Mouse (Mus musculus): ENCODE results near the gene B3gnt2. TPM values are rescaled to one million over a fixed set of nuclear protein-coding genes. Genes with fewer than 3 reads are reported as not detected.

B3gnt2 gene
- polyA plus RNA-seq, 1 experiment = 20.5 TPM

GRCm38 (mm10) chr11:22889224-22889623 is 28.5 kb upstream of the B3gnt2 start:
- Histone ChIP-seq H3K4me1 (ENCODE audit: control insufficient read depth, insufficient read depth, low read length) (peaks cover 21% of the 10 kb centered on the region), H3K4me3 (ENCODE audit: insufficient read depth, low read length) (no peak overlapping the region)
- no peak for TF ChIP-seq POLR2A (IDR thresholded peaks at IDR 0.05; ENCODE audit: borderline replicate concordance, low read depth, low read length)
- no peak for TF ChIP-seq CTCF (IDR thresholded peaks at IDR 0.05; ENCODE audit: low read depth, low read length)

GRCm38 (mm10) chr11:22886991-22887390 is 26.2 kb upstream of the B3gnt2 start:
- Histone ChIP-seq H3K4me3 (ENCODE audit: insufficient read depth, low read length) (no peak overlapping the region), H3K4me1 (ENCODE audit: control insufficient read depth, insufficient read depth, low read length) (peaks cover 14% of the 10 kb centered on the region), H3K27ac (ENCODE audit: insufficient read depth, low read depth, low read length) (no peak overlapping the region)
- no peak for TF ChIP-seq CTCF (IDR thresholded peaks at IDR 0.05; ENCODE audit: low read depth, low read length)
- TF ChIP-seq POLR2A (IDR thresholded peaks at IDR 0.05; ENCODE audit: borderline replicate concordance, low read depth, low read length) = no peak

More at GRCm38 (mm10) chr11:22889224-22889623, 28.5 kb upstream of the B3gnt2 start:
- H3K27ac ChIP-seq (ENCODE audit: insufficient read depth, low read depth, low read length) = no peak overlapping the region

- H3K4me3 ChIP-seq (ENCODE audit: insufficient read depth, low read length) = no peak overlapping the region
- H3K27ac ChIP-seq (ENCODE audit: insufficient read depth, low read depth, low read length) = no peak overlapping the region
- H3K4me1 ChIP-seq (ENCODE audit: control insufficient read depth, insufficient read depth, low read length) = peaks cover 7% of the 10 kb centered on the region
- TF ChIP-seq CTCF (IDR thresholded peaks at IDR 0.05; ENCODE audit: low read depth, low read length) (no peak), POLR2A (IDR thresholded peaks at IDR 0.05; ENCODE audit: borderline replicate concordance, low read depth, low read length) (no peak)
Observed at GRCm38 (mm10) chr11:22885350-22885749, 24.6 kb upstream of the B3gnt2 start.

GRCm38 (mm10) chr11:22883676-22884075 is 22.9 kb upstream of the B3gnt2 start:
- H3K4me1 ChIP-seq (ENCODE audit: control insufficient read depth, insufficient read depth, low read length) = peaks cover 7% of the 10 kb centered on the region
- no peak overlapping the region for H3K4me3 ChIP-seq (ENCODE audit: insufficient read depth, low read length)
- no peak overlapping the region for H3K27ac ChIP-seq (ENCODE audit: insufficient read depth, low read depth, low read length)
- TF ChIP-seq POLR2A (IDR thresholded peaks at IDR 0.05; ENCODE audit: borderline replicate concordance, low read depth, low read length) (no peak), CTCF (IDR thresholded peaks at IDR 0.05; ENCODE audit: low read depth, low read length) (no peak)

- no peak for TF ChIP-seq POLR2A (IDR thresholded peaks at IDR 0.05; ENCODE audit: borderline replicate concordance, low read depth, low read length)
- TF ChIP-seq CTCF (IDR thresholded peaks at IDR 0.05; ENCODE audit: low read depth, low read length) = no peak
- peaks cover 7% of the 10 kb centered on the region for H3K4me1 ChIP-seq (ENCODE audit: control insufficient read depth, insufficient read depth, low read length)
- H3K27ac ChIP-seq (ENCODE audit: insufficient read depth, low read depth, low read length) = no peak overlapping the region
- no peak overlapping the region for H3K4me3 ChIP-seq (ENCODE audit: insufficient read depth, low read length)
Observed at GRCm38 (mm10) chr11:22882926-22883325, 22.2 kb upstream of the B3gnt2 start.

- Histone ChIP-seq H3K4me3 (ENCODE audit: insufficient read depth, low read length) (no peak overlapping the region), H3K4me1 (ENCODE audit: control insufficient read depth, insufficient read depth, low read length) (peaks cover 7% of the 10 kb centered on the region), H3K27ac (ENCODE audit: insufficient read depth, low read depth, low read length) (no peak overlapping the region)
- TF ChIP-seq POLR2A (IDR thresholded peaks at IDR 0.05; ENCODE audit: borderline replicate concordance, low read depth, low read length) = no peak
- no peak for TF ChIP-seq CTCF (IDR thresholded peaks at IDR 0.05; ENCODE audit: low read depth, low read length)
Observed at GRCm38 (mm10) chr11:22880383-22881172, 19.8 kb upstream of the B3gnt2 start.

- H3K4me3 ChIP-seq (ENCODE audit: insufficient read depth, low read length) = no peak overlapping the region
- TF ChIP-seq POLR2A (IDR thresholded peaks at IDR 0.05; ENCODE audit: borderline replicate concordance, low read depth, low read length) (no peak), CTCF (IDR thresholded peaks at IDR 0.05; ENCODE audit: low read depth, low read length) (no peak)
- H3K4me1 ChIP-seq (ENCODE audit: control insufficient read depth, insufficient read depth, low read length) = peaks cover 7% of the 10 kb centered on the region
- no peak overlapping the region for H3K27ac ChIP-seq (ENCODE audit: insufficient read depth, low read depth, low read length)
Observed at GRCm38 (mm10) chr11:22879645-22880044, 18.9 kb upstream of the B3gnt2 start.

GRCm38 (mm10) chr11:22876680-22877330 is 16.0 kb upstream of the B3gnt2 start:
- Histone ChIP-seq H3K27ac (ENCODE audit: insufficient read depth, low read depth, low read length) (no peak overlapping the region), H3K4me1 (ENCODE audit: control insufficient read depth, insufficient read depth, low read length) (peaks cover 22% of the 10 kb centered on the region), H3K4me3 (ENCODE audit: insufficient read depth, low read length) (no peak overlapping the region)
- no peak for TF ChIP-seq CTCF (IDR thresholded peaks at IDR 0.05; ENCODE audit: low read depth, low read length)
- TF ChIP-seq POLR2A (IDR thresholded peaks at IDR 0.05; ENCODE audit: borderline replicate concordance, low read depth, low read length) = no peak

GRCm38 (mm10) chr11:22875279-22875678 is 14.5 kb upstream of the B3gnt2 start:
- peaks cover 17% of the 10 kb centered on the region for H3K4me1 ChIP-seq (ENCODE audit: control insufficient read depth, insufficient read depth, low read length)
- no peak overlapping the region for H3K27ac ChIP-seq (ENCODE audit: insufficient read depth, low read depth, low read length)
- H3K4me3 ChIP-seq (ENCODE audit: insufficient read depth, low read length) = no peak overlapping the region
- TF ChIP-seq CTCF (IDR thresholded peaks at IDR 0.05; ENCODE audit: low read depth, low read length) (no peak), POLR2A (IDR thresholded peaks at IDR 0.05; ENCODE audit: borderline replicate concordance, low read depth, low read length) (no peak)

- H3K4me1 ChIP-seq (ENCODE audit: control insufficient read depth, insufficient read depth, low read length) = peaks cover 20% of the 10 kb centered on the region
- no peak overlapping the region for H3K27ac ChIP-seq (ENCODE audit: insufficient read depth, low read depth, low read length)
- TF ChIP-seq POLR2A (IDR thresholded peaks at IDR 0.05; ENCODE audit: borderline replicate concordance, low read depth, low read length) = no peak
- no peak for TF ChIP-seq CTCF (IDR thresholded peaks at IDR 0.05; ENCODE audit: low read depth, low read length)
- no peak overlapping the region for H3K4me3 ChIP-seq (ENCODE audit: insufficient read depth, low read length)
Observed at GRCm38 (mm10) chr11:22874747-22875146, 14.0 kb upstream of the B3gnt2 start.
